Mouse (Mus musculus) olfactory bulb, adult 2 months (tissue): ENCODE data around the gene Ube2i.

Experiments used
- CTCF ChIP-seq: fragments of 200-500 bp; IDR thresholded peaks from 2 replicates; pipeline ENCODE4 v1.5.1; 2012; ENCODE audit warnings: low read depth, mild to moderate bottlenecking, low read length, moderate library complexity; ENCODE audit not compliant: insufficient read depth
- POLR2A ChIP-seq: fragments of 200-500 bp; IDR thresholded peaks from 2 replicates; pipeline ENCODE4 v1.6.1; 2012; ENCODE audit warnings: mild to moderate bottlenecking, low read depth, low read length, moderate library complexity; ENCODE audit not compliant: insufficient read depth

GRCm38 (mm10) chr17:25290411-25290810, 16.0 kb upstream of the Ube2i start:
- no peak for TF ChIP-seq CTCF
- TF ChIP-seq POLR2A: no peak
